Mouse (Mus musculus) liver, adult 2 months (tissue): ENCODE measurements around the gene Prps1l1.

ENCODE experiments used
- CTCF ChIP-seq: fragments of 200-500 bp; IDR thresholded peaks from 2 replicates; pipeline ENCODE4 v1.5.1; 2011; ENCODE audit warnings: low read depth, low read length, control low read depth
- POLR2A ChIP-seq: fragments of 200-500 bp; IDR thresholded peaks from 2 replicates; pipeline ENCODE4 v1.6.1; 2011; ENCODE audit warnings: low read length, control low read depth; ENCODE audit not compliant: insufficient read depth; ENCODE audit errors: extremely low read depth

DNA sequence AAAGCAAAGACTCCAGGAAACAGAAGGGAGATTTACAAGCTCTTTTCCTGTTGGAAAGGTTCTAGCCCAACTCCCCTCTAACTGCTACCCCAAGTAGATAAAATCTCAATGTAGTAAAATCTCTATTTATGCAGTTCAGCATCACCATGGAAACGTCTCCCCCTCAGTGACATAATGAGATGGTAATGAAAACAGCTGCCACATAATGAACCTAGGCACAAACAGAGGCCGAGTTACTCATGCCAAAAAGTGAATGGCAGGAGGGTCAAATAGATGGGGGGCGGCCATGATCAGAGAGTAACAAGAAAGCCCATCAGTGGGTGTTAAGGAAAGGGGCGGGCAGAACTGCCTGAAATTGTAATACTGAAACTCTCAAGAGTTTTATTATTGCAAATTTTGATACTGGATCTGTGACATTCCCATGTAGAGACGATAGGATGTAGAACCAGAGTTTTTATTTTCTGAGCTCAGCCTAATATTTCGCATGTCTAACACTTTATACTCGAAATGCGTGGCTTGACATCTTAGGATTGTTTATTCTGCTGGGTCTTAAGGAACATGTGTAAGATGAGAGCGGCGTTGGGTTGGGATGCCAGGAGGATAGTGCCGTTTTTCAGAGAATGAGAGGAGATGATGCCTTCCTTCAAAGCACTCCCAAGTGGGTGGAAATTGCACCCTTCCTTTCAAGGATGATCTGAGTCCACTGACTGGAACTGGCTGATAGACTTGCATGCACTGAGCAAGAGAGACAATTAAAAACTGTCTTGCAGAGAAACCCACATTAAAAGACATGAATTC, 24.0 kb downstream of the Prps1l1 start:
- TF ChIP-seq CTCF = no peak
- no peak for TF ChIP-seq POLR2A
